10 mouse cellular contexts compared by ENCODE assay signal in genomic region chr14:109891151-109891895, GRCm38 (mm10).
DNase-seq lines count a peak whose midpoint lies in the region; ATAC-seq and TF ChIP-seq lines count a peak whose summit lies in the region.
"Had no signal": no experiment of that assay in that cellular context is flagged by ENCODE, and none has a peak within 500 bp of the region (broad histone marks: within the 10 kb centered on the region; RNA-seq: fewer than 3 reads in every experiment).

No protein-coding gene starts in this region.

- TF ChIP-seq POLR2A in limb, embryonic 14.5 days (IDR thresholded peaks at IDR 0.05; ENCODE audit: borderline replicate concordance, extremely low read depth, insufficient read depth, insufficient read length) = no peak

- H3K27ac ChIP-seq in heart, postnatal 0 days (ENCODE audit: low read depth) = no peak overlapping the region
- H3K27ac ChIP-seq in heart, embryonic 10.5 days = no peak overlapping the region
- no peak overlapping the region for H3K27ac ChIP-seq in embryonic facial prominence, embryonic 13.5 days
- H3K27ac ChIP-seq in limb, embryonic 14.5 days (replicated peaks; ENCODE audit: low read depth, low read length) = no peak overlapping the region

- no peak for DNase-seq in heart, postnatal 0 days (ENCODE audit: low spot score)
- no peak for DNase-seq in heart, embryonic 10.5 days (ENCODE audit: low spot score)
- DNase-seq in 416B (ENCODE audit: low read depth) = peak; percentile 47
- DNase-seq in limb, embryonic 14.5 days (ENCODE audit: low spot score) = peak; percentile 14
- DNase-seq in embryo, embryonic 10 days (ENCODE audit: low spot score) = no peak
- DNase-seq in right cerebral cortex, postnatal 36 days (ENCODE audit: low spot score in 2 of 2) = no peak
- DNase-seq in cerebellum, postnatal 25 days = no peak
- DNase-seq: gastrocnemius, postnatal 25 days; thymus, adult 18-20 months had no signal

- H3K9me3 ChIP-seq in heart, postnatal 0 days (replicated peaks; ENCODE audit: control insufficient read depth, low read length) = no peaks in the 10 kb centered on the region
- H3K9me3 ChIP-seq in heart, embryonic 10.5 days = no peaks in the 10 kb centered on the region
- no peaks in the 10 kb centered on the region for H3K9me3 ChIP-seq in embryonic facial prominence, embryonic 13.5 days
- H3K9me3 ChIP-seq in limb, embryonic 14.5 days (ENCODE audit: control insufficient read depth, low read length) = no peaks in the 10 kb centered on the region

- H3K4me1 ChIP-seq in heart, postnatal 0 days (ENCODE audit: control insufficient read depth, insufficient read depth) = no peaks in the 10 kb centered on the region
- H3K4me1 ChIP-seq in heart, embryonic 10.5 days = no peaks in the 10 kb centered on the region
- no peaks in the 10 kb centered on the region for H3K4me1 ChIP-seq in embryonic facial prominence, embryonic 13.5 days
- no peaks in the 10 kb centered on the region for H3K4me1 ChIP-seq in limb, embryonic 14.5 days (ENCODE audit: control insufficient read depth, insufficient read depth, low read length)

- H3K36me3 ChIP-seq in heart, postnatal 0 days (replicated peaks; ENCODE audit: control insufficient read depth, insufficient read depth, low read length) = no peaks in the 10 kb centered on the region
- H3K36me3 ChIP-seq in heart, embryonic 10.5 days = no peaks in the 10 kb centered on the region
- no peaks in the 10 kb centered on the region for H3K36me3 ChIP-seq in embryonic facial prominence, embryonic 13.5 days
- no peaks in the 10 kb centered on the region for H3K36me3 ChIP-seq in limb, embryonic 14.5 days (ENCODE audit: control insufficient read depth, insufficient read depth, low read length)

- H3K27me3 ChIP-seq in heart, postnatal 0 days (ENCODE audit: control insufficient read depth, insufficient read depth, low read length) = no peaks in the 10 kb centered on the region
- no peaks in the 10 kb centered on the region for H3K27me3 ChIP-seq in heart, embryonic 10.5 days (ENCODE audit: insufficient read depth, poor library complexity, severe bottlenecking)
- no peaks in the 10 kb centered on the region for H3K27me3 ChIP-seq in embryonic facial prominence, embryonic 13.5 days
- H3K27me3 ChIP-seq in limb, embryonic 14.5 days (ENCODE audit: control insufficient read depth, insufficient read depth, low read length) = no peaks in the 10 kb centered on the region

- no peak overlapping the region for H3K4me2 ChIP-seq in heart, postnatal 0 days (ENCODE audit: low read depth, low read length)
- no peak overlapping the region for H3K4me2 ChIP-seq in embryonic facial prominence, embryonic 13.5 days
- H3K4me2 ChIP-seq in limb, embryonic 14.5 days (replicated peaks; ENCODE audit: low read depth, low read length, severe bottlenecking) = no peak overlapping the region

- no peak for ATAC-seq in heart, postnatal 0 days (ENCODE audit: insufficient read depth, low read depth)
- ATAC-seq in embryonic facial prominence, embryonic 13.5 days (ENCODE audit: insufficient number of reproducible peaks, insufficient read depth, low FRiP score, low TSS enrichment, low read depth) = 0 out of 2 replicates have a peak, but pooled peaks have one; percentile 15
- ATAC-seq in limb, embryonic 14.5 days (ENCODE audit: low FRiP score, low read depth) = no peak

- no peak for TF ChIP-seq EP300 in heart, postnatal 0 days (IDR thresholded peaks at IDR 0.05; ENCODE audit: low read depth)

- no peak overlapping the region for H3K4me3 ChIP-seq in heart, postnatal 0 days (ENCODE audit: low read depth, low read length)
- no peak overlapping the region for H3K4me3 ChIP-seq in heart, embryonic 10.5 days
- H3K4me3 ChIP-seq in embryonic facial prominence, embryonic 13.5 days = no peak overlapping the region
- H3K4me3 ChIP-seq in limb, embryonic 14.5 days (replicated peaks; ENCODE audit: low read length) = no peak overlapping the region

- 63% methylated on average over 3 of the region's 3 CpGs for WGBS in heart, postnatal 0 days
- WGBS in heart, embryonic 10.5 days = 77% methylated on average over 3 of the region's 3 CpGs
- 58% methylated on average over 3 of the region's 3 CpGs for WGBS in embryonic facial prominence, embryonic 13.5 days
- WGBS in limb, embryonic 14.5 days = 70% methylated on average over 3 of the region's 3 CpGs

- H3K9ac ChIP-seq in heart, postnatal 0 days (replicated peaks; ENCODE audit: low read depth, low read length) = no peak overlapping the region
- H3K9ac ChIP-seq in embryonic facial prominence, embryonic 13.5 days = no peak overlapping the region
- no peak overlapping the region for H3K9ac ChIP-seq in limb, embryonic 14.5 days (ENCODE audit: low read depth, low read length, severe bottlenecking)

- peak; percentile 23 for TF ChIP-seq CTCF in heart, postnatal 0 days (IDR thresholded peaks at IDR 0.05; ENCODE audit: low read depth)

Comparison
In these comparisons a context has a peak if more than half of its experiments do, and no peak if none do; other contexts are left out.
1. DNase-seq: peak in 416B (single experiment) and limb, embryonic 14.5 days (single experiment); none in heart, postnatal 0 days (single experiment), heart, embryonic 10.5 days (single experiment), embryo, embryonic 10 days (single experiment), right cerebral cortex, postnatal 36 days (0 of 2) and cerebellum, postnatal 25 days (0 of 2).